Mouse (Mus musculus) retina, postnatal 1 day (tissue): Measurements from ENCODE around the gene Ptov1.
"Not testable (repeated sequence)": the region's sequence is repeated elsewhere in the genome, so short reads cannot be mapped to it uniquely, and the experiment has no call there.

Source experiments
- DNase-seq: peaks from one replicate; pipeline ENCODE4 v3.0.0-alpha.2; 2012

Gene Ptov1

DNA sequence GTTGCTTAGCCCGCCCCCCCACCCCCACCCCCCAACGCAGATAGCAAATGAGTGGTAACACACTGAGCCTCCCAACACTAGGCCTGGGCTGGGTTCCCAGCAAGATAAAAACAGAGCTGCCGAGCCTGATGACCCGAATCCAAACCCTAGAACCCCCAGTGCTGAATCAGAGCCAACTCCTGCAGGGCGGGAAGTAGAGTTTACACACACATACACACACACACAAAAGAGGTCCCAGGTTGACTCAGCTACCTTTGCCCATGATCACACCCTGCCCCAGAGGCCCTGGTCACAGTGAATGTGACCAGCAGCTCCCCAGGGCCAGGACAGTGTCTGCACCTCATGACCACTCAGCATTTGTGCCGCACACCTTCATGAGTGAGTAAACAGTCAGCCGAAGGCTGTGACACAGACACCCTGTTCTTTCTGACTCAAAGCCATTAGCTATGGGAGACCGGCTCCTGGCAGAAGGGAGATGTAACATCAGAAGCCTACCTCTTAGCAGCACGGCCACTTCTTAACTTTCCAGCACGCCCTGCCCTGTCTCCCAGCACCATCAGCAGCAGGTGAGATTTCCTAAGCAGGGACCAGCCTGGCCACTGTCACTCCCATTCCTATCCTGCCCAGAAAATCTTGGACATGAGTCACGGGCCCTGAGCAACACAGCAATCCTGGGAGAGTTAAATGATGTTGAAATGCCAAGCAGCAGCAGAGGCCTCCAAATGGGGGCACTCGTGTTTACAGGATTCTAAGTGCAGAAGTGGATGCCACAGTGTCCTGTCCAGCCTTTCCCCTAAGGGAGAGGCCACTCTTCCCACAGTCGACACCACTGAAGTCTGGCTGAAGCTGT, 18.9 kb upstream of the Ptov1 start:
- no peak for DNase-seq

DNA sequence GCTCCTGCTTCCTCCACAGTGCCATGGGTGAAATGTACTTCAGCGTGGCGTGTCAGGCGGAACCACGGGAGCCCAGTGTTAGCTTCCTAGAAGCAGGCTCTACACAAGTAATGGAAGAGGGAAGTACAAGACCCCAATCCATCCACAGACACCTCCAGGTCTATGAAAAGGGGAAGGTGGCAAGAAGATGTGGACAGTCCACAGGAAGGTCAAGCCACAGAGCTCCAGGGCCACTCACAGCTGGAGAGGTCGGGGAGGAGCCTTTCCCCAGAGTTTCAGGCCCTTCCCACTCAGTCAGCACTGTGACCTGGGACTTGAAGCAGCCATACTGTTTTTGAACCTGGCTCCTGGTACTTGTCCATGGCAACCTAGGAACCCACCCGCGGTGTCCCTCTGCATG, 17.4 kb upstream of the Ptov1 start:
- no peak for DNase-seq

DNA sequence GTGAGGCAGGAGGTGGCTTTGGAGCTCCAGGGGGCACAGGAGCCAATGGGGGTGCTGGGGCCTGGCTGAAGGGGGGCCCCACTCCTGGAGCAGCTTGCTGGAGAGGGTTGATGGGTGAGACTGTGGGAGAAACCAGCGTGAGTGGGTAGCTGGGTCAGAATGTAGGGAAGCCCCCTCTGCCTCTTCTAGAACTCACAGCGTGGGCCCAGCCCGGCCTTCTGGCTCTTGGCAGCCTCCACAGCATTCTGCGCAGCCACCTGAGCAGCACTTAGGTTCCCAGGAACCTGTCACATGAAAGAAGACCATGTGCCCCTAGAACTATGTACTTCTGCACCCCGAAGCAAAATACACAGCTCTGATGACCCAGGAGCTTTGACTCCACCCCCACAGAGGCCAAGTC, 15.0 kb upstream of the Ptov1 start:
- DNase-seq, result no peak

DNA sequence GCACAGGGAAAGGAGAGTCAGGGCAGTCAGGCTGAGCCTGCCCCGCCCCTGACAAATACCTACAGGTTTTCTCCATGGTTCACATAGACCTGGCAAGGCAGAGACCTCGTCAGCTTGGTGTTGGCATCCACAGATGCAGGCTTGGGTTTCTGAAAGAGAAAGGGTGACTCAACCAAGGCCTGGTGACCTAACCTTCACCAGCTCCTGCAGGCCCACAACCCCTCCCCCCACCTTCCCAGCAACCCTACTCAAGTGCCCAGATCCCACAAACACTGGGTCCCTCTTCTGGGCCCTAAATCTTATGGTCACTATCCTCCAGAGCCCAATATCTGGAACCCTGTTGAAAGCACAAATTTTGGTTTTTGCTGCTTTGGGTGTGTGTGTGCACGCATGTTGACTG, 13.4 kb upstream of the Ptov1 start:
- no peak for DNase-seq

DNA sequence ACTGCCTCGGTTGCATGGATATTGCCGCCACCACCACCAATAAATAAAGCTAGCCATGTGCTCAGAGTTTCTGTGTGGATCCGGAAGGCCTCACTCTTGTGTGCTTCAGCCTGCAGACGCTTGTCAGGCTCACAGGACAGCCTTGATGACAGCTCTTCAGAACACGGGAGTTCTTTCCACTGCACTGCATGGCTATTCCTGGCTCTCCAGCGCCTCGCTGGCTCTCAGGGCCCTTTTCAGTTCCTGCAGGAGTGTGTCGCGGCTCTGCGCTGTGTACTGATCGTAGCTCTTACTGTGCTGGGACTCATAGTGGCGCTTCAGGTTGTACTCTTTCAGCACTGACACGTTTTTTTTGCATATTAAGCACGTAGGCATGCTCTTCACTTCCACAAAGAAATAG, 8.2 kb upstream of the Ptov1 start:
- no peak for DNase-seq

DNA sequence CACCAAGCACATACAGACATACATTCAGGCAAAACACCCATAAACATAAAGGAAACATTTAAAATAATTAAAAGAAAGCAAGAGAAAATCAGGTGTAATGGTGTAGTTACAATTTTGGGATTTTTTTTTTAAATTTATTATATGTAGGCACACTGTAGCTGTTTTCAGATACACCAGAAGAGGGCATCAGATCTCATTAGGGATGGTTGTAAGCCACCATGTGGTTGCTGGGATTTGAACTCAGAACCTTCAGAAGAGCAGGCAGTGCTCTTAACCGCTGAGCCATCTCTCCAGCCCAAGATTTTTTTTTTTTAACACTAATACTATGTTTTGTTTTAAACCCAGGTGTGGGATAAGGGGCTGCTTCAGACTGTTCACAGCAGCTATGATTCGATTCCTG, 2.2 kb upstream of the Ptov1 start:
- DNase-seq, result not testable (repeated sequence)

DNA sequence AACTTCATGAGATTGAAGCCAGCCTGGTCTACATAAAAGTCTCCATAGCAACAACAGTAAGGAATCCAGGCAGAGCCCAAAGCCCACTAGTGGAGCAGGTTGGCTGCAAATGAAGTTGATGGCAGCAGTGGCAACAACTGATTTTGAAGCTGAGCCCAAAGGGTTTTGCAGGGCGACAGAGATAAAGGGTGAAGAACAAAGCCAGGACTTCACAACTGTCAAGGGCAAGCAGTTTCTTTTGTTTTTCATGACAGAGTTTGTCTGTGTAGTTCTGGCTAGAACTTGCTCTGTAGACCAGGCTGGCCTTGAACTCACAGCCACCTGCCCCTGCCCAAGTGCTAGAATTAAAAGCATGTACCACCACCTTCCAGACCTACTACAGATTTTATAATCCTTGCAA, 1.6 kb upstream of the Ptov1 start:
- no peak for DNase-seq

DNA sequence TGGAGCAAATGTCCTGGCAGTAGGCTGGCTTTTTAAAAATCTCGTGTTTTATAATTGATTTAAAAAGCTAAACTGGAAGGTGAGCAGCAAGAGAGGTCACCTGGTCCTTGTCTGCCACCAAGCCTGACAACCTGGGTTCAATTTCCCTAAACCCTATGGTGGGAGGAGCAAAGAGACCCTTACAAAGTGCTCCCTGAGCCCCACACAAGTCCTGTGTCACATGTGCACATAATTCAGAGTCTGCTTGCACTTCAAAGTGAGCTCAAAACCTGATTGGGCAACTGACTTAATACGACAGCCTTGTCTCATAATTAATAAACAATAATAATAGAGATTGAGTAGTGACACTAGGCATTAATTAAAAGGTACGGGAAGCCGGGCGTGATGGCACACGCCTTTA, 1.0 kb upstream of the Ptov1 start:
- DNase-seq, result no peak

DNA sequence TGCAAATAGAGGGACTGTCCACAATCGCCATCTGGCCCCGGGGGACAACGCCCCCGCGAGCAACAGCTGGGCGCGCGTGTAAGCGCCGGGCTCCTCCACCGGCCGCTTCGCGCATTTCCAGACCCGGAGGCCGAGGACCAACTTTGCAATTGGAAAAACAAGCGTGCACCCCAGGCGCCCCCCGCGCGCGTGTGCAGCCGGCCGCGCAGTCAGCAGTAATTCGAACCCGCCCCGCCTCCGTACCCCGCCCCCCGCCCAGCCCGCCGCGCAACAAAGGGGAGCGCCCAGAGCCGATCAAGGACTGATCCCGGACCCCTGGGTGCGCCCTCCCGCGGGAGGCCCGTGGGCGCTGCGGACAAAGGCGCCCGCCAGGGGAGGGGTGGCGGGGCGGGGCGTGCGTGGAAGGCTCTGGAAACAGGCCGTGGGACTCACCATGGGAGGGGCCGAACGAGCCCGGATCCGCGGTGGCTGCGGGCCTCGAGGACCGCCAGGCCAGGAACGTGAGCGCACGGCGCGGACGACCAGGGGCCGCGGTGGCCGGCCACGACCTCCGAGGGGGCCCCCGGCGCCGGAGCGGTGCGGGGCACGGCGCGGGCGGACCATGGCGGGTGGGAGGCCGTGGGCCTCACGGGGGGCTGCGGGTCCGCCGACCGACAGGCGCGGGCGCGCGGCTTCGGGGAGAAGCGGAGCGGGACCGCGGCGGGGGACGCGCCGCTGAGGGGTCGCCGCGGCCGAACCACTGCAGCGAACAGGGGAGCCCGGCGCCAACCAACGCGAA, 480 bp downstream of the Ptov1 start:
- peak; percentile 79 for DNase-seq

DNA sequence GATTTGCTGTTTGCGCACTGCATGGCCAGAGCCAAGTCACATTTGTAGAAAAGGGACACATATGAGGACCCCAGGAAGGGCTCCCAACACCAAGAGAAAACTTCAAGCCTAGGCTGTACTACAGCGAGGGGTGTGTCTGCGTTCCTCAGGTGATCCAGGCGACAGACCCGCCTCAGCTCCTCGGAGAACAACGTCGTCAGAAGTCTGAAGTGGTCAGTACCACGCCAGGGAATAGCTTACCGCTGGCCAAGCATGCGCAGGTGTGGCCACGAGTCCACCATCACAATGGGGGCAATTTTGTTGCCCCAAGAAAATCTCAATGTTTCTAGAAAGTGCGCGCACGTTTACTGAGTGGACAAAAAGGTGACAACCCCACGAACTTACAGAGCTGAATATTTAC, 1.1 kb downstream of the Ptov1 start:
- no peak for DNase-seq

DNA sequence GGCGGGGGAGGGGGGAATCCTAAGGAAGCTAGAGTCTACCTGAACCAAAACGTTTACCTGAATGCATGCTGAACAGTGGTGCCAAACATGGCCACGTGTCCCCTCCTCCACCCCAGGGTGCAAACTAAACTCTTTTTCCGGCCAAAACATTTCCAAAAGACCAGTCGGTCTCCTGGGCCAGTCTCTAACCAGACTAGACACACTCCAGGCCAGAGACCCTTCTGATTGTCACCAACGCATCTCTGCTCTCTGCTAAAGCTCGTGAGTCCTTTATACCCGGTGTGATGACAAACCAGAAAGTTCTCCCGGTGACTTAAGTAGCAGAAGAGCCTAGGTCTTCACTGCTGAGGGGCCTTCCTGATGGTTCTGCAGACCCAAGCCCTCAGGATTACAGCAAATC, 1.8 kb downstream of the Ptov1 start:
- DNase-seq, result no peak

DNA sequence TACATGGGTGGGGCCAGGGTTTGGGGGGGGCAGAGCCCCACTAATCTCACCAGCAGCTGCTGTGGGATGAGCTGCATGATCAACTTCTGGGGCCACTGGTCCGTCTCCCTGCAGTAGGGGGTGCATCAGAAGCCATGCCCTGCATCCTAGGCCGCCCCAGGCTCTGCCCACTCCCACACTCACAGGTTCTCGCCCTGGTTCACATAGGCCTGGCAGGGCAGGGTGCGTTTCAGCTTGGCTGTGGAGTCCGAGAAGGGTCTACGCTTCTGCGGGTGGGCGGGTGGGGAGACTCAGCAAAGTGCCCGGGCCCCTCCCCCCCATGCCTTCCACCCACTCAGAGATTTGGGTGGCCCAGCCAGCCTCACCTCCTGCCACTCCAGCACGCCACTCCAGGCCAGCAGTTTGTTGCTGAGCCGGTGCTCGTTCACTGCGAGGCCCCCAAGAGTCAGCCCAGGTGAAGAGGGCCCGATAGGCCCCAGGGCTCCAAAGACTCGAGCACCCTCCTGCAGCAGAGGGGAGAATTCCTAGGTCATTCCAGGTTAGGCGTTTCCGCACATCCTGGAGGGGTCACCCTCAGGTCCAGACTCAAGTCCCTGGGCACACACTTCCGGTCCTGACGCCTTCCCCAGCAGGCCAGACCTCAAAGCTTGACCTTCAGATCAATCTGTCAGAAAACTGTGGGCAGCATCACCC, 2.4 kb downstream of the Ptov1 start:
- no peak for DNase-seq

DNA sequence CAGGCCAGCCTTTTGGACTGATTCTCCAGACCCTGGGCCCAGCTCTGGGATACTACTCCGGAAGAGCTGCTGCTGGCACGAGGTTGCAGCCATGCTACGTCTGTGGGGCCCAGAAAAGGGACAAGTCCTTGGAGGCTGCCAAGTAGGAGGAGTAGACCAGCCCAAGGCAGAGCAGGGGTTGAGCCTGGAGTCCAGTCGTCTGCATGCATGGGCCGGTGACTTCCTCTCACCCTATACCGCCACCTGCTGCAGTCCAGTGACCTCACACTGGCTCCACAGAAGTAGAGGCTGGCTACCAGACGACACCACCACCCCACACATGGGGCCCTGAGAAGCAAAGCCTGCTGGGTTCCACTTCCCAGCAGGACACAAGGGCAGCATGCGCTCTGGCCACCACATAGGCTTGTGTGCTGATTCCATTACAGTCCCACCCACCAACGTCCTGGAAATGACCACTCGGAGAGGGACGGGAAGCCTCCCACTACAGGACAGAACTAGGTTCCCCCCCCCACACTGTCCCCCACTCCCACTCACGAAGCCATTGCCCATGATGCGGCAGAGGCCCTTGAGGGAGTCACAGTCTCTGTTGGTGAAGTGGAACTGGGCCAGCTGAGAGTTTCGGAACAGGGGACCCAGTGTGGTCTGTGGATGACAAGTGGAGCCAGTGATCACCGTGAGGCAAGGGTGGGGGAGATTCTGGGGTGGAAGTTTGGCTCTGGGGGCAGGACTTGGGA, 3.1 kb downstream of the Ptov1 start:
- DNase-seq, result peak; percentile 53

DNA sequence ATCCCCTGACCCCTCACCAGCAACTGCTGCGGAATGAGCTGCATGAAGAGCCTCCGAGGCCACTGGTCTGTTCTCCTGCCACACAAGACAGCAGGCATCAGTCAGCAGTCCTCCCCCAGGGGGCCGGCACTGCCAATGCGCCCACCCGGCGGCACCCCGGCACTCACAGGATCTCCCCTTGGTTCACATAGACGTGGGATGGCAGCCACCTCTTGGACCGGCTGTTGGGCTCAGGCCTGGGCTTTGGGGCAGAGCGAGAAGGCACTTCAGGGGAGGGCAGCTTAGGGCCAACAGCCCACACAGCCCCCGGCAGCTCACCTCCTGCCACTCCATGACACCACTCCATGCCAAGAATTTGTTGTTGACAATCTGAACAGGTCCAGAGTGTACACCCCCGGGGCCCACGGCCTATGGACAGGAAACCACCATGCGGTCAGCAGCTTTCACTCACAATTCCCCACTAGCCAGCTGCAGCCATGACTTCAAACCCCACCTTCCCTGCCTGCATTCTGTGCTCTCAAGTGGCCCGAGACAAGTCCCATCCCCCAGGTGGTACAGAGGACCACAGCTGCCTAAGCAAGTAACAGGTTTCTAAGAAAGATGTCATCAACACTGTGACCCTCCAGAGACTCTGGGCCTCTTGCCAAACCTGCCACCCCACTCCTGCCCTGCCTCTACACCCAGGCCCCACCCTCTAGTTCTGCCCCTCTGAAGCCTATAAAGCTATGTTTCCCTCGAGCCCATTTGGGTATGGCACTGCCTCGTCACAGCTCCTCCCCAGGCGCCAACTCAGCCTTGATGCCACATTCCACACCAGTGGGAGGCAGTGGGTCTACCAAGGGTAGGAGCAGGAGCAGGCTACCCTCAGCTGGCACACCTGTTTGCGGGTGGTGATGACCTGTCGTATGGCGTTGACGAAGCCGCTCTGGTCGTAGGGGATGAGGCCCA, 4.7 kb downstream of the Ptov1 start:
- no peak for DNase-seq

DNA sequence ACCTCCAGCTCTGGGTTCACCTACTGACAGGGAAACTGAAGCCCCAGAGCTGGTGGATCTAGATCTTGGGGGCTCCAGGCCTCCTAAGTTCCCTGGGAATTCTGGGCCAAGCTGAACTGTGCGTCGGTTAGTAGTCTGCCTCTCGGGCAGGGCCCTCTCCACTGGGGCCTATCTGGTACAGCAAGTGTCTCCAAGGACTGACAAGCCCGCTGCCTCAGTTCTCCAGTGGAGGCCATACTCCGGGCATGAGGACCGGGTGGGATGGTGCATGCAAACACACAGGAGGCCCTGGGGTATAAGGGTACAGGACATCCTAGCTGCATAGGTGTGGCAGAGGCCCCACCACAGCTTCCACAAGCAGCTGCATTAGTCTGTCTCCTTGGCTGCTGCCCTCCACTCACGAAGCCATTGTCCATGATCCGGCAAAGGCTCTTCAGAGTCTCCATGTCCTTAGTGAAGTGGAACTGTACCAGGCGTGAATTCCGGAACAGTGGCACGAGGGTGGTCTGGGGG, 5.5 kb downstream of the Ptov1 start:
- DNase-seq, result no peak

DNA sequence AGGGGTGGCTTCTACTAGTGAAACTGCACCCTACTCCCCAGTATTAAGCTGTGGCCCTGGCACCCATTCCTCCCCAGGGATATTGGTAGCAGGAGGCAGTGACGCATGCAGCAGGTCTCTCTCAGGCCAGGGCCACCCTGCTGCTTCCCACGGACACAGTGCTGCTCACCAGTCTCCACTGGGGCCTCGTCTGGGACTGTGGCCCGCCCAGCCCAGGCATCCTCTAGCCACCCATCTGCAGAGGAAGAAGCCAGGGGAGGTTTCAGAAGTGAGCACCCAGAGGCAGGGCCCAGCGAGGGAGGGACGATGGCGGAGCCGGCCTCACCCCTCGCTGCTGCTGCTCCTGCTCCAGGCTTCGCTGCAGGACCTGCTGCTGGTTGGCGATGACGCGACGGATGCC, 6.4 kb downstream of the Ptov1 start:
- DNase-seq, result no peak

DNA sequence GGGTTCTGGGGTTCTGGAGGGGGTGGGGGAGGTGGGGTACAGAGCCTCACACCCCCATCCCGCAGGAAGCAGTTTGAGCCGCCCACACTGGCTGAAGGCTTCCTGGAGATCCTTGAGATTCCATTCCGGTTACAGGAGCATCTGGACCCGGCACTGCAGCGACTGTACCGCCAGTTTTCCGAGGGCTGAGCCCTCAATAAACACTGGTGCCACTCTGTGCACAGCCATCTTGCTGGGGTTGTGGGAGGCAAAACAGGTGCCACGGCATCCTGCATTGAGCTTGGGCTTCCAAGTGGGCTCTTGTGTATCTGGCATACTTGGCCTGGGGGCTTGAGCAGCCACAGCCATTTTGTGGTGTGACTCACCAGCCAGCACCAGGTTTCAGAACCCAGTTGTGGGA, 7.2 kb downstream of the Ptov1 start:
- DNase-seq, result no peak

DNA sequence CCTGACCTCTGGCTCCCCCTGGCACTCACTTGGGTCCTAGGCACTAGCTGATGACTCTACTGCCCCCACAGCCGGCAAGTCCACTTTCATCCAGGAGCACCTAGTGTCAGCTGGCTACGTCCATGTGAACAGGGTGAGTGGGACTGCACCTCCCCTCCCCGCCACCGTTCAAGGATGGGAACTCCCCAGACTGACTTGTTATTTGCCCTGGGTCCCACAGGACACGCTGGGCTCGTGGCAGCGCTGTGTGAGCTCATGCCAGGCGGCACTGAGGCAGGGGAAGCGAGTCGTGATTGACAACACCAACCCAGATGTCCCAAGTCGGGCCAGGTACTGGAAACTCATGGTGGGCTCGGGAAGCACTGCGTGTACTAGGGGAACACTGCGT, 8.2 kb downstream of the Ptov1 start:
- DNase-seq, result no peak

DNA sequence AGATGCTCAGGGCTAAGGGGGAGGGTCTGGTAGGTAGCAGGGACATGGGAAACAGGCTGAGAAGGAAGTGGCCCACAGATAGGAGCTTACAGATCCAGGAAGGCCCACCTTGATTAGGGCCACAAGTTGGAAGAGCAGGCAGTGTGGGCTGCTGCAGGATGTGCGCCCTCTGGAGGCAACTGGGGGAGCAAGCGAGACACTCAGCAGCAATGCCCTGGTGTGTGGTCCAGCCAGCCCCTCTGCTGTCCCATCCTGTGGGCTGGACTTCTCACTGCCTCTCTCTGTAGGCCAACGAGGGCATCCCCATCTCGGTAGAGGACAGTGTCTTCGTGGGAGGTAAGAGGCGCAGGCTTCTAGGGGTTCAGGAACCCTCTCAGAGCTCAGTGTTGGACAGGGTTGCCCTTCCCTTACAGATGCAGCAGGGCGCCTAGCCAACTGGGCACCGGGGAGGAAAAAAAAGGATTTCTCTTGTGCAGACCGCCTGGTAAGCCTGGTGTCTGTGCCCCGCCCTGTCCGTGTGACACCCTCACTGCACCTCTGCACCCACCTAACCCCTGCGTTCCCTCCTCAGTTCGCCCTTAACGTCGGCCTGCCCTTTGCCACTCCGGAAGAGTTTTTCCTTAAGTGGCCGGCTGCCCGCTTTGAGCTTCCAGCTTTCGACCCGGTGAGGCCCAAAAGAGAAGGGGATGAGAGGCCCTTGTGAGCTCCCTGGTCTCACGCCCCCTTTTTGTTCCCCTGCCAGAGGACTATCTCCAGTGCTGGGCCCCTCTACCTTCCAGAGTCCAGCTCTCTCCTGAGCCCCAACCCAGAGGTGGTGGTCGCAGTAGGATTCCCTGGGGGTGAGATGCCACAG, 8.8 kb downstream of the Ptov1 start:
- peak; percentile 88 for DNase-seq

DNA sequence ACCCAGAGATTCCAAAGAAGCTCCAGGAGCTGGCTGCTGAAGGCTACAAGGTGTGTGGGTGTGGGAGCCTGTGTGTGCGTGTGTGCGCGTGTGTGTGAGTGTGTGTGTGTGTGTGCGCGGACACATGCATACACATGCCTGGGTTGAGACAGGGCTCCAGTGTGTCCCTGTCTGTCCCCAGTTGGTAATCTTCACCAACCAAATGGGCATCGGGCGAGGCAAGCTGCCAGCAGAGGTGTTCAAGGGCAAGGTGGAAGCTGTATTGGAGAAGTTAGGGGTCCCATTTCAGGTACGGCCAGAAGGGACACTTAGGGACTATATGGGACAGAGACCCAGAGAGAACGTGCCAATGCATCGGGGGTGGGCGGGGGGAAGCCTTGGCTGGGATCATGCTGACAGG, 9.7 kb downstream of the Ptov1 start:
- DNase-seq, result no peak

DNA sequence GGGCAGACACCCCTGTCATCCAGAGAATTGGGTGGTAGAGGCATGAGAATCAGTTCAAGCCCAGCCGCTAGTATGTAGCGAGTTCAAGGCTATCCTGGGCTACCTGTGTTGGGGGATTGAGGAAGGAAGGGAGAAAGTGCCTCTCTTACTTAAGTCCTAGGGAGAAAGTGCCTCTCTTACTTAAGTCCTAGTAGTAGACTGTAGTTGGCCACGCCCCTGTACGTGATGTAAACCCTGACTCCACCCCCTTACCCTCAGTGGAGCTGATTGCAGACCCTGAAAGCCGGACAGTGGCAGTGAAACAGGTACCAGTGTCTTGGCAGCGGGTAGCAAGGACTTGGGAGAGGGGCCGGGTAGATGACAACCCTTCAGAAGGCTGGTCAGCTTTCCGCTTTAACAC, 11.7 kb downstream of the Ptov1 start:
- no peak for DNase-seq
